Mouse (Mus musculus) ZHBTc4 (cell line): Measurements from ENCODE around the gene Mtfp1.
"Not testable (repeated sequence)": the region's sequence is repeated elsewhere in the genome, so short reads cannot be mapped to it uniquely, and the experiment has no call there.

Experiments
- DNase-seq: peaks from one replicate; pipeline ENCODE4 v3.0.0-alpha.2; 2011; ENCODE audit warnings: low read depth, low spot score

Mtfp1 gene

DNA sequence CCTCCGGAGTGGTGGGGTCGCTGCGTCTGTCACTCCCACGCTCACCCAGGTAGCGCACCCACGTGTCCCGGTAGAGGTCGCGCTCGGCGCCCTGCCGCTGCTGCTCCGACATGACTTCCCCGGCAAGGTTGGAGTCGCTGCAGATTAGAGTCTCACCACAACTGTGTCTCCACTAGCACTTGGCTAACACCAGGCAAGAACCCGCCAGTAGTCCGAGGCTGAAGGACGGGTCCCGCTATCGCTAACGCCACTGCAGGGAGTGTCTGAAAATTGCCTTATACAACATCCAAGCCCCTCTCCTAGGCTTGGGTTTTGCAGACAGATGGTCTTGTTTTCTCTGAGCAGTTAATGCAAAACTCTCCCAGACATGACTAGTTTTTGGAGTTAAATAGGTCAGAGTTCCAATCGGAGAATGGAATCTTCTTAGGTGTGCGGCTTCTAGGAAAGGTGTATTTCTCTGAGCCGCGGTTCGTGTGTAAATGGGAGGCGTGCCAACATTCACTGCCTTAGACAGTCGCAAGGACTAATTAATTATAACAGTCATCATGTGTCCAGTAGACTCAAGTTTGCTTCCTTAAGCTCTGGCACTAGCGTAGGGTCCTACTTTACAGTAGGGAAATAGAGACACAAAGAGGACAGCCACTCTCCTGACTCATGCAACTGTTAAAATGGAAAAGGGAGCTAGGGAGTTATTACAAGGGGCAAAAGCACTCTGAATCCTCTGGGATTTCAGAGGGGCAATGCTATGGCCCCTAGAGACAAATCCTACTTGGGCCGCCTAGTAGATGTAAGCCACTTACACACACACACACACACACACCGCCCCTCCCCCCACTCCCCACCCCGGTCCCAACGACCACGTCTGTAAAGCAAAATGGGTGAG is at the start of gene Mtfp1:
TSS of gene Mtfp1 (minus strand) at position 275 of the 883 bp plus-strand sequence.
- DNase-seq, result peak; percentile 64

DNA sequence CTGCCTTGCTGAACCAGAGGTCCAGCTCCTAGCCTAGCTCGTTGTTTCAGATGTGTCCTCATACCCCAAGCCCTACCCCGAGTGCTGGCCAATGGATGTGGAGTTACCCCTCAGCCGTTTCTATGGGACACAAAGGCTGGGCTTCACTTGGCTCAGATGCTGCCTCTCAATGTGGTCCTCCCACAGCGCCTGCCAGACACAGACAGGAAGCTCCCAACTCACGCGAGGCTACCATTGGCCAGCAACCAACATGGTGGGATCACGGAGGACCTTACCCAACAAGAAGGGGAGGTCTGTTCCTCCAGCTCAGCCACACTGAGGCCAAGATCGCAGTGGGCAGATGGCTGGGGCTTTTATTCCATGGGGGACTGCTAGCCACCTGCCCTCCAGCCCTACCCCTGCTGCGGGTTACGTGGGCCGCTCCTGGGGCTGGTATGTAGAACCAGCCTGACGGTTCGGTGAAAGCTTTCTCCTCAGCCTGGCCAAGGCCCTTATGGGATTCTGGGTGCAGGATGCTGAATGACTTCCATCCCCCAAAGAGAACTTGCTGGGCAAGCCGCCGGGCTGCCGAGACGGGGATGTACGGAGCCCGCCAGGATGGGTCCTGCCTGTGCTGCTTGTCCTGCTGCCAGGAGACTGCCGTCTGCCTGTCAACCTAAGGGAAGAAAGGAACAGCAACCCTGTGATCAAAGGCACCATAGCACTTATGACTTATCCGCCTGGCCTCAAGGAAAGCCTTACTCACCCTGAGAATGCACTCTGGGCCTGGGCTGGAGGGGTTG is 48.2 kb upstream of the Mtfp1 start:
- DNase-seq, result peak; percentile 40

DNA sequence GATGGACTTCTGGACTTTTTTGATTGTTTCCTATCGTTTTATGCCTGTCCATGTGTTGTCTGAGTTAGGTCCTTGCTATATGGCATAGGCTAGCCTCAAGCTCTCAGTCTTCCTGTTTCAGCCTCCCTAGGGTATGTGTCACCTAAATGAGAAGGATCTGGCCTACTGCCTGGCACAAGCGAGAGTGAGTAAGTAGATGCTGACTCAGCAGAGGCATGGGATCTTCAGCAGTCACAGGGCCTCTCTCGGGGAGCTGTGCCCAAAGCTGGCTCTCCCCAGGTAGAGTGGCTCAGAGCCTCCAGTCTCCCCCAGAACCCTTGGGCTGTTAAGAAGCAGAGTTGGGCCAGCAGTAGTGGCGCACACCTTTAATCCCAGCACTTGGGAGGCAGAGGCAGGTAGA is 47.1 kb upstream of the Mtfp1 start:
- DNase-seq, result no peak

DNA sequence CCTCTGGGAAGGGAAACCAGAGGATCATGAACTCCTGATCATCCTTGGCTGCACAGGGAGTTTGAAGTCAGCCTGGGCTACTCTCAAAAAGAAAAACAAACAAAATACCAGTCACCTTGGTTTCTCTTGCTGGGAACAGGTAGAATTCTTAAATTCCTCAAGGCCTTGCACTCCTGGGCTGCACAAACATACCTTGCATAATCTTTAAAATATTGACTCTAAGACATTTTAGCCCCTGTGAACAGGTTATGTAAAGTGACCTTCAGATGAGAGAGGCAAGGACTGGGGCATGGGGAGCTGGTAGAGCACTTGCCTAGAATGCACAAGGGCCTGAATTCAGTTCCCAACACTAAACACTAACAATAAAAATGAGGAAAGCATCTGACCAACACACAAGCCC is 46.3 kb upstream of the Mtfp1 start:
- DNase-seq, result no peak

DNA sequence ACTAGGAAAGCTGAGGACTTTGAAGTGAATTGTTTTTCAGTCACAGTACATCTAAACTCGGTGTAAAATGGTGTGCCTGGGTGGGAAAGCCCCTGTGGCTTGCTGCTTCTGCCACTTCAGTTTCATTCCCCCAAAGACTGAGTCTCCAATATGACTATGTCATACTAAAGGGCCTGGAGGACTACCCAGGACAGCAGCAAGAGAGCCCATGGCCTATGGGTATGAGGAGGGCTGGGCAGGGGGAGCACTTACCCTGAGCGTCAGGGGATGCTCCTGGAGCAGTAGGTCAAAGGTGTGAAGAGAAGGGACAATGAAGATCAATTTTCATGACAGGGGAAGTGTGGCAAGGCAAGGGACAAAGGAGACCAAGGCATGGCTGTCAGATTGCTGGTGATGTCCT is 43.7 kb upstream of the Mtfp1 start:
- DNase-seq, result no peak

DNA sequence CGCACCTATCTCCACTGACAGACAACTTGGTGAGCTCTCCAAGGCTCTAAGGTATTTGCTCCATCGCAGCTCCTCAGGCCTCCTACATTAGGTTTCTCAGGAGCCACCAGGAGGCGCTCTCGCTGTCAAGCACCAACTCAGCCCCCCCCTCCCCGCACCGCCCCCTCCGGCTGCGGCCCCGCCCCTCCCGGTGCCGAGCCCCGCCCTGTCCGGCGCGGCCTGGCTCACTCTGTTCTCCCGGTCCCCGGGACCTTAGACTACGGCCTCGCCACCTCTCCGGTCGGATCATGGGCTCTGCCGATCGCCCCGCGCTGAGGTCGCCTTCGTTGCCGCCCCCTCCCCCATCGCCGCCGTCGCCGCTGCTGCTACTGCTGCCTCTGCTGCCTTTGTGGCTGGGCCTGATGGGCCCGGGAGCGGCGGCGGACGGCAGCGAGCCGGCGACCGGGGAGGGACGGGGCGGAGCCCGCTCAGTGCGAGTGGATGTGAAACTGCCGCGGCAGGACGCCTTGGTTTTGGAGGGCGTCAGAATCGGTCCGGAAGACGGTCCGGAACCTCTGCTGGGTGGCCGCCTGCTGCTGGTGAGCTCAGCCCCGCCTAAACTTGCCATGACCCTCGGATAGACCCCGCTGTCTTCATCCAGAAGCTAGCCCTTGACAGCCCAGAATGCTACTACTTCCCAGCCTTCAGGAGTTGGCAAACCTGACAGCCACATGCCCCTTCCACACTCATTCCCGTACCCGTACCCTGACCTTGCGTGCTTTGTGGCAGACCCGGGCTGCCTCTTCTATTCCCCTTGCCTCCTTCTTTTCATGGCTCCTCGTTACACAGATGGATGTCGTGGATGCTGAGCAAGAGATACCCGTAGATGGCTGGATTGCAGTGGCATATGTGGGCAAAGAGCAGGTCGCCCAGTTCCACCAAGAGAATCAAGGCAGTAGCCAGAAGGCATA is 40.0 kb upstream of the Mtfp1 start, which contains the start of gene Rnf215:
TSS of gene Rnf215 (plus strand) at position 217 of the 950 bp plus-strand sequence.
- peak; percentile 94 for DNase-seq

DNA sequence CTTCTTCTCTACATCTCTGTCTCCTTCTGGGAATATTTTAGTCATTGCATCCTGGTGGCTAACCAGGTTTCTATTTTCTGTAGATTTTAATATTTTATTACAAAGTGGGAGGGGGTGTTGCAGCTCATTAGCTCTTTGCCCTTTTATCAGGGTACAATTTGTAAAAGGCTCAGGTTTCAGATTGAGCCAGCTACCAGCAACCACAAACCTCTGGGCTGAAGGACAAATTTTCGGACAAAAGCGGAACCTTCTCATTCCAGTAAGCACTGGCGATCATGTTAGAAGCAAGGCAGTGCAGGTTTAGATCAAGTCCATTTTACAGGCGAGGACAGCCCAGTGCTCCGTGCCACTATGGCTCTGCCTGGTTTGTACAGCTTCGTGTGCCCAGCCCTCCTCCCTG is 39.2 kb upstream of the Mtfp1 start:
- no peak for DNase-seq

DNA sequence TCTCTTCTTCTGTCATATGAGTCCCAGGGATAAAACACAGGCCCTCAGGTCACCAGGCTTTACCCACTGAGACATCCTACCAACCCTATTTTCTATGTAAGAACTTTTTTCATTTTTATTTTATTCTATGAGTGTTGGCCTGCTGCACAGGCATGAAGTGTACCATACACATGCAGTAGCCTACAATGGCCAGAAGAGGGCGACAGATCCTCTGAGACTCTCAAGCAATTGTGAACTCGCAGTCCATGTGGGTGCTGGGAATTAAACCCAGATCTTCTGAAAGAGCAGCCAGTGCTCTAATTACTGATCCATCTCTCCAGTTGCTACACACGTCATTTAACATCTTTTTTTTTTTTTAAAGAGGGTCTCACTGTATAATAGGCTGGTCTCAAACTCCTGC is 38.2 kb upstream of the Mtfp1 start:
- DNase-seq, result peak; percentile 73

DNA sequence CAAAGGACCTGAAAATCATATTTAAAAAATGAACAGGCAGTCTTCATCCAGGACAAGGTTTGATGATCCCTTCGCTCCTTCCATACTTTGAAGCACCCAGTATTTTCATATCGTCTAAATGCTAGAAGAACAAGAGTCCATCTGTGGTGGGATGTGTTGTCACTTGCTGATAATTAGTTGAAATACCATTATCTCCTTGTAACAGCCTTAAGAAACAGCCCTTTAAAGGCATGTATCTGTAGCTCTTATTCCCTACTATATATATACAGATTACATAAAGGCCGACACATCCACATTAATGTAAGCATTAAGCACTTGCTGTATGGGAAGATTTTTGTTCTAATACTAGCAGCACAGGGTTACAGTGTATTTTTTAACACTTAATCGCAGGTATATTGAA is 33.2 kb upstream of the Mtfp1 start:
- DNase-seq, result not testable (repeated sequence)

DNA sequence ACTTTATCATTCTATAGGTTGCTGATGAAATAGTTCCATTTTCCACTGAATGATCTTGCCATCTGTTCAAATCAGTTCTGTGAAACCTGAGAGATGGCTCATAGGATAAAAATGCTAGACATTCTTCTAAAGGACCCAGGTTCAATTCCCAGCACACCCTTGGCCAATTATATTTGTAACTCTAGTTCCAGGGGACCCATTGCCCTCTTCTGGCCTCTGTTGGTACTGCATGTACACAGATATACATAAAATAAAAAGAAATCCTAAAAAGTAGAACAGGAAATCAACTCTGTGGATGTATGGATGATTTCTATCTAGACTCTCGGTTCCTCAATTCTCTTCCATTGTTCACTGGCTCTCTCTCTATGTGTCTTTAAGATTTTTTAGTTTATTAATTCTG is 31.8 kb upstream of the Mtfp1 start:
- DNase-seq, result peak; percentile 49

DNA sequence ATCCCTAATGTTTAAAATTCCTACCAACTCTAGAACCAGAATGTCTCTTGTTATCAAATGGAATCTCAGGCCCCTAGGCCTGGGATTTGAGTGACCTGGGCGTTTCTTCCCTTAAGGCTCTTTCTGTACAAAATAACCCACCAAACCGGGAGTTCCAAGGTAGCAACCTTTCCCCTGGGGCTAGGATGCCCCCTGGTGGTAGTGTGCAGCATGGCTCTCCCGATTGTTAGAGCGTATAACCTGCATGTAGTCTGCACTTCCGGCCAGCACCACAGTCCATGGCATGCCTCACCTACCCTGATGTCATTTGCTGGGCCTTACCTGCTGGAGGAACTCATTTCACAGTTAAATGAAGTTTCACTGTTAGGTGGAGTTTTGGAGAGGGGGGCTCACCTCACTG is 28.7 kb upstream of the Mtfp1 start:
- peak; percentile 85 for DNase-seq

DNA sequence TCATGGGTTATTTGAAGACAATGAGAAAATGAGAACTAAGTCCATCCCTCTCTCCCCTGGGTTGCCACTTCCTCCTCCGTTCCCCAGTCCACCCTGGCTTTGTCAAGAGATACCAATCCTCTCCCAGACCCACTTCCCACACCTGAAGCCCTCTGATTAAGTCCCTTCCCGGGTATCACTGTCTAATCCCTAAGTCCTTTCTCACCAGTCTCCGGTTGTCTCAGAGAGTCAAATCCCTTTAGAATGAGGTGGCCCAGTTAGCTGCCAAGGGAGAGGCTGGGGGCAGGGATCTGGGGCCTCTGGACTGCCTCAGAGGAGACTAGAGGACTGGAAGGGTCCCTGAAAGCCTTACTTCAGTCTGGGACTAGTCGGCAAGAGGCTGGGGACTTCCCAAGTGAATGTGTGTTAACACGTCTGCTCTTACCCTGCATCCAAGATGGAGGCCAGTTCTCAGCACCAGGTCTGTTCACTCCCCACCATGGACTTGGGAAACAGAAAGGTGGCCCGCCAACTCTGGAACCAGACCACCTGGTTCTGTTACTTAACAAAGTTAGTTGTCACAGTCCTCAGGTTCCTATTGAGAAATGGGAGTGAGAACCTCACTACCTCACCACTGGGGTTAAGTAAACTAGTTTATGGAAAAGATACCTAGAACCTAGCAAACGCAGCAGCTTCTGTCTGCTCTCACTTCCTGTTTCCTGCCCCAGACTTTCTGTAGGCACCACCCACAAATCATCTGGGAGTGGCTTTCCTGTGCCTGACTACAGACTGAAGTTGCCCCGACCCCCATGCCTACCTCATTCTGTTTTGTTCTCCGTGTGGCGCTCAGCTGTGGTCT is 27.7 kb upstream of the Mtfp1 start, which contains the start of gene Sec14l2:
TSS of gene Sec14l2 (minus strand) at position 674 of the 838 bp plus-strand sequence.
- peak; percentile 79 for DNase-seq

DNA sequence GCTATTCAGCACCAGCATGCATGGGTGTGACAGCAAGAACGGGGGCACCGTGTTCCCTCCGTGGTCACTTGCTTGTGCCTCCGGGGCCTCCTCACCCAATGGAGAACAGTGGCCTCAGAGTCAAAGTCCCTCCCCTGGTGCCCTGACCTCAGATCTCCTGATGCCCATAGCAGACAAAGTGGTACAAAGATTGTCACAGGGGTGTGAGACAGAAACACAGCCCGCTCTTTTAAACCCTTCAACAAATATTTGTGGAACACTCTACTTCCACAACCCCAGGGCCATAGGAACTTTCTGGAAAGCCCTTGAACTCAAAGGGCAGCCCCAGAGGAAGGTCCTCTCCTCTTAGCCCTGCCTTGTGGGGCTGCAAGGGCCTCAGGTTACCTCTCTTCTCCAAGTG is 27.0 kb upstream of the Mtfp1 start:
- DNase-seq, result no peak

DNA sequence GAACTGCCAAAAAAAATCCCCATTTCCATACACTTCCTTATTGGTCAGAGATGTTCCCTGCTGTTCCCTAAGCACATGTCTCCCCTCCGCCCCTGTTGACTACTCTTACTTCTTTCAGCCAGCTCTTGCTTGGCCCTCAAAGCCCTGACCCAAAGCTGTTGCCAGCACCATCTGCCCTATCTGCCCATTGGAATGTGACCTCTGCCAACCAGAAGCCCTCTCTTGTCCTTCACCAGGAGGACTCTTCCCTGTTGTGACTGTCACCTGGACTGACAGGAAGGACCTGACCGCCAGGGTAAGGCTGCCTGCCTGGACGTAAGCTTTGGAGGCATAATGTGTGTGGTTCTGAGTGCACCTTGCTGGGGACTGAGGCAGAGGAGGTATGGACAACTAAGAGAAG is 26.4 kb upstream of the Mtfp1 start:
- DNase-seq, result no peak

DNA sequence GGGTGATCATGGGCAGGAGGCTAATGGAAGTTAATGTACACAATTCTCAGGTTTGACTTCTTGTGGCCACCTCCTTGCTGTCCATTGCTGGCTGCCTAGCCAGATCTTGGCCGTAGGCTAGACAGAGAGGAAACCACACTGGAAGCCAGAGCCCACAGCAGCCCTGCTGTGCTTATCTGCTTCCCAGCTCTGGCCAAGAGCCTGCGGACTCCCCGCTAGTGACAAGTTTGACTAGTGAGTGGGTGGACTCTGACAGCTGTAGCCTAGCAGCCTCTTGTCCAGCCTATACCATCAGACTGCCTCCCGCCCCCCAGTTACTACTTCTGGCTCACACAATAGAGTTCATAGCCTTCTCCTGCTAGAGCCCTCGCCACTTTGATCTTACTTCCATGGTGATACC is 24.4 kb upstream of the Mtfp1 start:
- no peak for DNase-seq

DNA sequence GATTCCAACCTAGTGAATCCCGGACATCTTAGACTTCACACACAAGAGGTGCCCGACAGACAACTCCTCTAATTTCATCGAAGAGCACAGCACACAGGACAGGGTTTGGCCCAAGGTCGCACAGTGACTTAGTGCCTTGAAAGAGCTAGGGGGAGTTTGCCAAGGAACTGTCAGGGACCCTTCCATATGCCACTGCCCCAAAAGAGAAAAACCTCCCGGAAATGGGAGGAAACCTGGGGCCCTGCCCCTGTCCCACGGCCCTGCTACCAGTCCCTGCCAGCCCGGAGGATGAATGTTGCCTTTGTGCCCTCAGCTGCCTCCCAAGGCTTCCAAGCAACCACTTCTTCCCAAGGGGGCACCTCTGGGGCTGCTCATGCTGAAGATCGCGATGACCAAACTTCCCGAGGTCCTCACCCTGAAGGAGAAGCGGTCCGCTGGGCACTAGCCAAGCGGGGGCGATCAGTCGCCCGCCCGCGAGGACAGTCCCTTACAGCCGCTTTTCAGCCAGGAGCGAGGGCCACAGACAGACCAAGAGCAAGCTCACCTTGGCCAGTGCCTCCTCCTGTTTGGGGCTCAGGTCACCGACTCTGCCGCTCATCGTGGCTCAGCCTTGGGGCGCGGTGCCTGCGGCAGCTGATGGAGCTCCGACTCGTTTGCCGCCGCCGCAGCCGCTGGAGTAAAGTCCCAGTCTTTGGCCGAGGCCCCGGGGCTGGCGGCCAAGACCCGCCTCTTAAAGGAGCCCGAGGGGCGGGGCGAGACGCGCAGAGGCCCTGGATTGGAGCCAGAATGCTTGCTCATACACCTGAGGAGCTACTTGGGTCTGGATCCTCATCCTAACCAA is 23.1 kb upstream of the Mtfp1 start:
- DNase-seq, result peak; percentile 89

DNA sequence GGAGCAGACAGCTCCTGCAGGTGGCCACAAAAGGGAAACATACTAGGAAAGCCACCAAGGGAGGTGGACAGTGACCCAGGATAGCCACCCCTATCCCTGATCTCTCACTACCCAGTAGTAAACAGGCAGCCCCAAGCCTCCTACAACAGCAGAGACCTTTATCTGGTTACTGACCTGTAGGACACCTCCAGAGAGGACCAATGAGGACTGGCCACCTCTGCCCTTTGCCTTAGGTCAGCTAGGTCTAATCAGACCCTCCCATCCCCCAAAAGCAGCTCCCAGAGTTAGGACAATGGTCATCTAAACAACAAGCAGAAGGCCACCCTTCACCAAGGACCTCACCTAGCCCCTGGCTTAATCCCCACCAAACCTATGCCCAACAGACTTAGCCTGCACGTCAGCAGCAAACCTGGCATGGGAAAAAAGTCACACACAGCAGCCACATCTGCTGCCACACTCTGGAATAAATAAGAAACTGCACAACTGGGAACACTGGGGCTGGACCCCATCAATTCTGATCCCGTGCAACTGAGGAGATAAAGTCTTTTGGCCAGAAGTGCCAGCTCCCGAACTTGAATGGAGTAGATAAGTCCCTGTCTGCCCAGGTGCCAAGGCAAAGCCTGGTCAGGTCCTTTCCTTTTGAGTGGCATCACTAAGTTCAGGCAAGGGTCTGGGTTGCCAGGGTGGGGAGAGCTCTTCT is 22.3 kb upstream of the Mtfp1 start:
- no peak for DNase-seq

DNA sequence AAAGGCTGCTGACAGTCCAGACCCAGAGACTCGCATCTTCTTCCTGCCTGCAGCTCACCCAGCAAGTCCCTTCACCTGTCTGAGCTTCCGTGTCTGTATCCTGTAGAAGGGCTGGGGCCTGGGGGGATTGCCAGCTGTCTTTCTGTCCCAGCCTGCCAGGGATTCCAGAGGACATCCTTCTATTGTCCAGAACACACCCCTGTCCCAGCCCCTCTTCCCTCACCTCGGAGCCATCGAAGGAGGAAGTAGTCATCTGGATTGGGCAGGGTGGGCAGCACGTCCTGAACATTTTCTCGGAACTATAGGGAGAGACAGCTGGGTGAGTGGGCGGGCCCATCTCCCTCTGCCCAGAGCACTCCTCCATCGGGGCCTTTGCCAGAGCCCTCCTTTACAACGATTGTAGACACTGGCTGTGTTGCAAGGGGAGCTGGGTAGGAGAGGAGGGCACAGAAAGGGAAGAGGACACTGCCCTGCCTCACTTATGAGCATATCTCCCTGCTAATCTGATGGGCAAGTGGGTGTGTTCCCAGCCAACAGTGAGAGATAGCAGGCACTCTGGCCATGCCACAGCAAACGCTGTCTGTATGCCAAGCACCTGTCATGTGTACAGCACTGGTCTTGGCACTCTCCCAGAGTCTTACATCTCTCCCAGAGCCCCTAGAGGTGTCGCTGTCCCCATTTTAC is 21.4 kb upstream of the Mtfp1 start:
- no peak for DNase-seq
